Mouse (Mus musculus): Measurements from ENCODE around the gene Minos1. TPM values are rescaled to one million over a fixed set of nuclear protein-coding genes. Genes with fewer than 3 reads are reported as not detected.

Gene Minos1
- polyA plus RNA-seq, 1 experiment from 2014 or later = 252 TPM

DNA sequence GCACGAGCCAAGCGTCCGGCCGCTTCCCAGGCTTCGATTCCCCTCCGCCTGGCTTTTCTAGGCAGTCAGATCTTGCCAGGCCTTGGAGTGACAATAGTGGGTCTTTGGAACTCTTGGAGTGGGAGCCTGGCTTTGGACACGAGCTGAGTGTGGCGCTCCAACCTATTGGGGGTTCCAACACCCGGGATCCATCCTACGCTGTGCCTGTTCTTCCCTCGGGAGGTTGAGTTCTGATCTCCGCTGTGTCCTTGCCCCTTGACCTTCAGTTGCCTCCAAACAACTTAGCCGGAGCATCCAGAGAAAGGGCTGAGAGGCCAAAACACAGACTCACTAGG, 37.8 kb downstream of the Minos1 start:
- H3K9ac ChIP-seq (ENCODE audit: low read depth, low read length) = no peak overlapping the region
- H3K36me3 ChIP-seq (ENCODE audit: control insufficient read depth, insufficient read depth) = no peaks in the 10 kb centered on the region
- H3K4me1 ChIP-seq (ENCODE audit: control insufficient read depth, low read depth, low read length) = no peaks in the 10 kb centered on the region
- H3K27ac ChIP-seq (ENCODE audit: low read length) = no peak overlapping the region
- peak overlapping the region; percentile 69 for H3K4me2 ChIP-seq (ENCODE audit: low read depth, low read length)
- H3K27me3 ChIP-seq (ENCODE audit: control insufficient read depth, insufficient read depth, low read depth, low read length) = peaks cover 51% of the 10 kb centered on the region
- H3K9me3 ChIP-seq (replicated peaks; ENCODE audit: control insufficient read depth, low read length) = no peaks in the 10 kb centered on the region
- peak overlapping the region; percentile 55 for H3K4me3 ChIP-seq (ENCODE audit: low read depth, low read length)
- no peak for ATAC-seq (ENCODE audit: low read depth)
- 36% methylated on average over 13 of the region's 13 CpGs for WGBS (ENCODE audit: insufficient replicate concordance)

- H3K27ac ChIP-seq (ENCODE audit: low read length) = no peak within 1 kb of the TSS
- no peaks in the 10 kb centered on the region for H3K9me3 ChIP-seq (replicated peaks; ENCODE audit: control insufficient read depth, low read length)
- peak within 1 kb of the TSS; percentile 69 for H3K4me2 ChIP-seq (ENCODE audit: low read depth, low read length)
- peak within 1 kb of the TSS; percentile 41 for H3K9ac ChIP-seq (ENCODE audit: low read depth, low read length)
- H3K4me1 ChIP-seq (ENCODE audit: control insufficient read depth, low read depth, low read length) = no peaks in the 10 kb centered on the region
- 2% methylated on average over 94 of the region's 105 CpGs for WGBS (ENCODE audit: insufficient replicate concordance)
- no peak for ATAC-seq (ENCODE audit: low read depth)
- peaks cover 51% of the 10 kb centered on the region for H3K27me3 ChIP-seq (ENCODE audit: control insufficient read depth, insufficient read depth, low read depth, low read length)
- no peaks in the 10 kb centered on the region for H3K36me3 ChIP-seq (ENCODE audit: control insufficient read depth, insufficient read depth)
- H3K4me3 ChIP-seq (ENCODE audit: low read depth, low read length) = peak within 1 kb of the TSS; percentile 55
Measured at GRCm38 (mm10) chr4:139092356-139093195, 38.3 kb downstream of the Minos1 start, which contains the start of gene Nbl1. Gene Nbl1, minus strand, starts transcription at chr4:139092993.

- peak overlapping the region; percentile 55 for H3K4me3 ChIP-seq (ENCODE audit: low read depth, low read length)
- peak overlapping the region; percentile 69 for H3K4me2 ChIP-seq (ENCODE audit: low read depth, low read length)
- no peak overlapping the region for H3K27ac ChIP-seq (ENCODE audit: low read length)
- no peak overlapping the region for H3K9ac ChIP-seq (ENCODE audit: low read depth, low read length)
- no peaks in the 10 kb centered on the region for H3K9me3 ChIP-seq (replicated peaks; ENCODE audit: control insufficient read depth, low read length)
- H3K27me3 ChIP-seq (ENCODE audit: control insufficient read depth, insufficient read depth, low read depth, low read length) = peaks cover 51% of the 10 kb centered on the region
- ATAC-seq (ENCODE audit: low read depth) = no peak
- H3K4me1 ChIP-seq (ENCODE audit: control insufficient read depth, low read depth, low read length) = no peaks in the 10 kb centered on the region
- H3K36me3 ChIP-seq (ENCODE audit: control insufficient read depth, insufficient read depth) = no peaks in the 10 kb centered on the region
- 9% methylated on average over 28 of the region's 28 CpGs for WGBS (ENCODE audit: insufficient replicate concordance)
Measured at GRCm38 (mm10) chr4:139091478-139092355, 39.2 kb downstream of the Minos1 start.

GRCm38 (mm10) chr4:139091066-139091465, 39.8 kb downstream of the Minos1 start:
- Histone ChIP-seq H3K4me2 (ENCODE audit: low read depth, low read length) (no peak overlapping the region), H3K4me1 (ENCODE audit: control insufficient read depth, low read depth, low read length) (no peaks in the 10 kb centered on the region), H3K36me3 (ENCODE audit: control insufficient read depth, insufficient read depth) (no peaks in the 10 kb centered on the region), H3K27ac (ENCODE audit: low read length) (no peak overlapping the region), H3K4me3 (ENCODE audit: low read depth, low read length) (no peak overlapping the region), H3K27me3 (ENCODE audit: control insufficient read depth, insufficient read depth, low read depth, low read length) (peaks cover 51% of the 10 kb centered on the region), H3K9ac (ENCODE audit: low read depth, low read length) (no peak overlapping the region), H3K9me3 (replicated peaks; ENCODE audit: control insufficient read depth, low read length) (no peaks in the 10 kb centered on the region)
- no peak for ATAC-seq (ENCODE audit: low read depth)
- WGBS (ENCODE audit: insufficient replicate concordance) = 46% methylated on average over 7 of the region's 7 CpGs

DNA sequence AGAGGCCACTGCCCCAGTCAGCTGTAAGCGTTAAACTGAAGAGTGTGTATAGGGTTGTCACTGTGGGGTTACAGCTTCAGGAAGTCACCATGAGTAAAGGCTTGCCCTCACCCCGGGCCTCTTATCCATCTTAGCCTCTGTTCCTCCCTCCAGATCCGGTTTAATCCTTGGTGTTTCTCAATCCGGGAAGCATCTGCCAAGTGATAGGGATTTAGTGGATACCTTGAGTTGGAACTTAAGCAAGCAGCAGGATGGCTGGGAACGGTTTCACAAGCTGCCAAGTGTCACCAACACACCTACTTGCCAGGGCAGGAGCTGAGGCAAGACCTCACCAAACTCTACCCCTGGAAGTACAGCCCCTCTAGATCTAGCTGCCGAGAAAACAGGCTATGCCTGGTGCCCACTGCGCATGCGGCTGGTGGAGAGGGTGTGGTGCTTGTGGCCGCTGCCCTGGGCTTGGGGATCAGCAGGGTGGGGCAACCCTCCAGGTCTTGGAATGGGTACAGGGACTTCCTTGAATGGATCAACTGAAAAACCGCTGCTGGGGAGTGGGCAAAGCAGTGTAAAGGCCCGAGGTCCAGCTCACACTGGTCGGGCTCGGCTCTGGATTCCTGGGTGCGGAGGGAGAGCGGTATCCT, 40.5 kb downstream of the Minos1 start:
- H3K4me1 ChIP-seq (ENCODE audit: control insufficient read depth, low read depth, low read length) = no peaks in the 10 kb centered on the region
- H3K36me3 ChIP-seq (ENCODE audit: control insufficient read depth, insufficient read depth) = no peaks in the 10 kb centered on the region
- H3K27me3 ChIP-seq (ENCODE audit: control insufficient read depth, insufficient read depth, low read depth, low read length) = peaks cover 51% of the 10 kb centered on the region
- no peak for ATAC-seq (ENCODE audit: low read depth)
- H3K9ac ChIP-seq (ENCODE audit: low read depth, low read length) = no peak overlapping the region
- no peaks in the 10 kb centered on the region for H3K9me3 ChIP-seq (replicated peaks; ENCODE audit: control insufficient read depth, low read length)
- H3K4me2 ChIP-seq (ENCODE audit: low read depth, low read length) = no peak overlapping the region
- WGBS (ENCODE audit: insufficient replicate concordance) = 52% methylated on average over 15 of the region's 15 CpGs
- no peak overlapping the region for H3K27ac ChIP-seq (ENCODE audit: low read length)
- H3K4me3 ChIP-seq (ENCODE audit: low read depth, low read length) = no peak overlapping the region

- peaks cover 55% of the 10 kb centered on the region for H3K27me3 ChIP-seq (ENCODE audit: control insufficient read depth, insufficient read depth, low read depth, low read length)
- no peak overlapping the region for H3K9ac ChIP-seq (ENCODE audit: low read depth, low read length)
- H3K4me3 ChIP-seq (ENCODE audit: low read depth, low read length) = no peak overlapping the region
- no peaks in the 10 kb centered on the region for H3K4me1 ChIP-seq (ENCODE audit: control insufficient read depth, low read depth, low read length)
- no peak overlapping the region for H3K4me2 ChIP-seq (ENCODE audit: low read depth, low read length)
- no peaks in the 10 kb centered on the region for H3K9me3 ChIP-seq (replicated peaks; ENCODE audit: control insufficient read depth, low read length)
- ATAC-seq (ENCODE audit: low read depth) = no peak
- no peak overlapping the region for H3K27ac ChIP-seq (ENCODE audit: low read length)
- H3K36me3 ChIP-seq (ENCODE audit: control insufficient read depth, insufficient read depth) = no peaks in the 10 kb centered on the region
- WGBS (ENCODE audit: insufficient replicate concordance) = 48% methylated on average over 9 of the region's 9 CpGs
Measured at GRCm38 (mm10) chr4:139088982-139089671, 41.8 kb downstream of the Minos1 start.

- H3K36me3 ChIP-seq (ENCODE audit: control insufficient read depth, insufficient read depth) = no peaks in the 10 kb centered on the region
- H3K4me3 ChIP-seq (ENCODE audit: low read depth, low read length) = no peak overlapping the region
- H3K4me1 ChIP-seq (ENCODE audit: control insufficient read depth, low read depth, low read length) = no peaks in the 10 kb centered on the region
- no peak overlapping the region for H3K9ac ChIP-seq (ENCODE audit: low read depth, low read length)
- peaks cover 34% of the 10 kb centered on the region for H3K27me3 ChIP-seq (ENCODE audit: control insufficient read depth, insufficient read depth, low read depth, low read length)
- no peak overlapping the region for H3K4me2 ChIP-seq (ENCODE audit: low read depth, low read length)
- ATAC-seq (ENCODE audit: low read depth) = no peak
- WGBS (ENCODE audit: insufficient replicate concordance) = 44% methylated on average over 4 of the region's 4 CpGs
- H3K9me3 ChIP-seq (replicated peaks; ENCODE audit: control insufficient read depth, low read length) = no peaks in the 10 kb centered on the region
- no peak overlapping the region for H3K27ac ChIP-seq (ENCODE audit: low read length)
Measured at GRCm38 (mm10) chr4:139086984-139087383, 43.9 kb downstream of the Minos1 start.

- no peaks in the 10 kb centered on the region for H3K4me1 ChIP-seq (ENCODE audit: control insufficient read depth, low read depth, low read length)
- H3K4me2 ChIP-seq (ENCODE audit: low read depth, low read length) = no peak overlapping the region
- no peaks in the 10 kb centered on the region for H3K9me3 ChIP-seq (replicated peaks; ENCODE audit: control insufficient read depth, low read length)
- H3K27ac ChIP-seq (ENCODE audit: low read length) = no peak overlapping the region
- WGBS (ENCODE audit: insufficient replicate concordance) = 13% methylated on average over 5 of the region's 5 CpGs
- H3K4me3 ChIP-seq (ENCODE audit: low read depth, low read length) = no peak overlapping the region
- H3K9ac ChIP-seq (ENCODE audit: low read depth, low read length) = no peak overlapping the region
- H3K27me3 ChIP-seq (ENCODE audit: control insufficient read depth, insufficient read depth, low read depth, low read length) = peaks cover 24% of the 10 kb centered on the region
- H3K36me3 ChIP-seq (ENCODE audit: control insufficient read depth, insufficient read depth) = no peaks in the 10 kb centered on the region
- ATAC-seq (ENCODE audit: low read depth) = no peak
Measured at GRCm38 (mm10) chr4:139086037-139086436, 44.9 kb downstream of the Minos1 start.
